Mouse (Mus musculus): Measurements from ENCODE around the gene Wfs1. TPM values are rescaled to one million over a fixed set of nuclear protein-coding genes. Genes with fewer than 3 reads are reported as not detected.

Wfs1 gene
- polyA plus RNA-seq, 1 experiment: 4.3 TPM

DNA sequence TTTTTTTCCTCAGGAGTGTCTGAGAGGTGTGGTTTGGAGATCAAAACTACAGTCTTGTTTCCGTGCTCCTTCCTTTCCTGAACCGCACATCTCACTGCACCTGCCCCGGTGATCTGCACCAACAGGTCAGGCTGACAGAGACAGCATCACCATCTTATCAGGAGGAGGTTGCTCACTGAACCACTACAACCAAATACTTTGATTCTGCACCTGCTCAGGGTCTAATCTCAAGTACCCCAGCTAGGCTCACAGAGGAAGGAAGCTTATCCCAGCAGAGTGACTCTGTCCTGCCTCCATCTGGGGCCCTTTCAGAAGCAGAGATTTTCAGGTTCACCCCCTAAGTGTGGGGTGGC is 596 bp upstream of the Wfs1 start:
- no peak overlapping the region for H3K27ac ChIP-seq (ENCODE audit: insufficient read depth, low read depth, low read length)
- TF ChIP-seq POLR2A (IDR thresholded peaks at IDR 0.05; ENCODE audit: borderline replicate concordance, low read depth, low read length) (no peak), CTCF (IDR thresholded peaks at IDR 0.05; ENCODE audit: low read depth, low read length) (no peak)

DNA sequence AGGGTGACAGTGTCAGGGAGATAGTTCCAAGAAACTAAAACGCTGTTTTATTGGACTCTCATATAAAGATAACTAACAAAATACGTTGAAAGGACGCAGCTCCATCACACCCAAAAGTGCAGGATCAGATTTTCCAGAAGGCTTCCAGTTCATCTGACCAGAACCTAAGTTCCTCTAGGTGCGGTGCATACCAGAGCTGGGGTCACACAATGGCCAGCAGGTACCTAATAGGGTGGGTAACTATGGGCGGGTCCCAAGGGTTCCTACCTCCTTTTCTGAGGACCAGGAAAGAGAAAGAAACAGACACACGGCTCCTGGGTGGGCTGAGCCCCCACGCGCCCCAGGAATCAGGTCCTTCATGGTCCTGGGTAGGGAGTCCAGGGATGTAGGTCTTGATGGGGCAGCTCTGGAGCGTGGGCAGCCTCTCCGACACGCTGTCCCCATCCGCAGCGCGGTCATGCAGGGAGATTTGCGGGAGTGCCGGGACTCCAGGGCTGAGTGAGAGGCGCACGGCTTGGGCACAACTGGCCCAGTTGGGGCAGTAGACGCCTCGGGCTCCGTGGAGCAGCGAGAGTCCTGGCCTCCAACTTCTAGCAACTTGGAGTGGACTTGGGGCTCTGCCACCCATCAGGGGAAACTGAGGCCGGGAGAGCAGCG is 753 bp downstream of the Wfs1 start:
- 0 out of 2 replicates have a peak, but pooled peaks cover 4% of the 10 kb centered on the region for H3K4me1 ChIP-seq (ENCODE audit: control insufficient read depth, insufficient read depth, low read length)
- TF ChIP-seq CTCF (IDR thresholded peaks at IDR 0.05; ENCODE audit: low read depth, low read length) (no peak), POLR2A (IDR thresholded peaks at IDR 0.05; ENCODE audit: borderline replicate concordance, low read depth, low read length) (no peak)
- no peak overlapping the region for H3K27ac ChIP-seq (ENCODE audit: insufficient read depth, low read depth, low read length)
- peak overlapping the region; percentile 70 for H3K4me3 ChIP-seq (ENCODE audit: insufficient read depth, low read length)

More for the DNA sequence above, 596 bp upstream of the Wfs1 start:
- 0 out of 2 replicates have a peak, but pooled peaks cover 4% of the 10 kb centered on the region for H3K4me1 ChIP-seq (ENCODE audit: control insufficient read depth, insufficient read depth, low read length)
- peak overlapping the region; percentile 68; the same call in 1 of the 2 replicates for H3K4me3 ChIP-seq (ENCODE audit: insufficient read depth, low read length)

DNA sequence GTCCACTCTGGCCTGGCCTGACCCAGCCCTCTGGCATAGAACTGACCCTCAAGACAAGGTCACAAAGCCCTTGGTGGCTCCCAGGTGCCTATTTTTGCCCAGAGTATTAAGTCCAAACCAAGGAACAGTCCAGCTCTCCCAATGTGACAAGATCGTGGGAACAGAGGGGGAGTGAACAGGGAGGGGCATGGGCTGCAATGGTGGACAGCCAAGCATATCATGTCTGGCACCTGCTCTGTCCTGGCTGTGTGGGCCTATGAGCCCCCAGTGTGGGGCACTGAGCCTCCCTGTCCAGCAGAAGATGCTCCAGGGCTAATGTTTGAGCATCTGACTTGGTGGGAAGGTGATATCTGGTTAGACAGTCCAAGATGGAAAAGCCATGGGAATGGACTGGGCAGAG is 2.4 kb downstream of the Wfs1 start:
- Histone ChIP-seq H3K4me1 (ENCODE audit: control insufficient read depth, insufficient read depth, low read length) (0 out of 2 replicates have a peak, but pooled peaks cover 4% of the 10 kb centered on the region), H3K27ac (ENCODE audit: insufficient read depth, low read depth, low read length) (no peak overlapping the region), H3K4me3 (ENCODE audit: insufficient read depth, low read length) (no peak overlapping the region)
- TF ChIP-seq POLR2A (IDR thresholded peaks at IDR 0.05; ENCODE audit: borderline replicate concordance, low read depth, low read length) (no peak), CTCF (IDR thresholded peaks at IDR 0.05; ENCODE audit: low read depth, low read length) (no peak)

DNA sequence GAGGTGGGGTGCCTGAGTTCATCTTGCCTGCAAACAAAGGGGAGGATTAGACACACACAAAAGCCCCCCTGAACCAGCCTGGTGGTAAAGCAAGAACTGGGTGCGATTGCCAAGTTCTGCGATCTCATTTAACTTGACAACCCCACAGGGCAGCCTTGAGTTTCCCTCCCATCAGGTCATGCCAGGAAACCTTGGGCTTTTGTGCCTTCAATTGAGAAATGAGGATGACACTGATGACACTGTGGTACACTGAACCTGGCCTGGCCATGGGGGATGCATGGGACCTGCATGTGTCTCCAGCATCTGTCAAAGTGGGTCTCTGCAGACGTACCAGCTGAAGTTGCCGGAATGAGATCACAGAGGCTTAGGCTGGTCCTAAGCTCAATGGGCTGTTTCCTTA is 6.7 kb downstream of the Wfs1 start:
- no peak overlapping the region for H3K27ac ChIP-seq (ENCODE audit: insufficient read depth, low read depth, low read length)
- 0 out of 2 replicates have a peak, but pooled peaks cover 2% of the 10 kb centered on the region for H3K4me1 ChIP-seq (ENCODE audit: control insufficient read depth, insufficient read depth, low read length)
- H3K4me3 ChIP-seq (ENCODE audit: insufficient read depth, low read length): no peak overlapping the region
- TF ChIP-seq POLR2A (IDR thresholded peaks at IDR 0.05; ENCODE audit: borderline replicate concordance, low read depth, low read length) (no peak), CTCF (IDR thresholded peaks at IDR 0.05; ENCODE audit: low read depth, low read length) (no peak)

DNA sequence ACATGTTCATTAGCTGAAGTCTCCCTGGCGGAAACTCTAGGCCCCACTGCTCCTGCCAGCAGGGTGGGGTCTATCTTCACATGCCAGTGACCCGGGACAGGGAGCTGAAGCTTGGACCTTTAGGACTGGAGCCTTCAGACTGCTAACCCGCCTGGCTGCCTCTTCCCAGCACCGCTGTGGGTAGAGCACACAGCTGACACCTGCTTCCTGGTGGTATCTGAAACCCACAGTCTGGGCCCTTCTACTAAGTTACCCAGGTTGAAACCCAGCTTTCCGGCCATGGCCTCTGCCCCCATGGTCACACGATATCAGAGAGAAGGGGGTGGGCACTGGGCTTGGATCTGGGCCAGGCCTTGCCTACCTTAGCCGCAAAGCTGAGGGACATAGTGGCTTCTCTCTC is 9.4 kb downstream of the Wfs1 start:
- TF ChIP-seq POLR2A (IDR thresholded peaks at IDR 0.05; ENCODE audit: borderline replicate concordance, low read depth, low read length): no peak
- no peak for TF ChIP-seq CTCF (IDR thresholded peaks at IDR 0.05; ENCODE audit: low read depth, low read length)
- Histone ChIP-seq H3K4me3 (ENCODE audit: insufficient read depth, low read length) (no peak overlapping the region), H3K27ac (ENCODE audit: insufficient read depth, low read depth, low read length) (no peak overlapping the region), H3K4me1 (ENCODE audit: control insufficient read depth, insufficient read depth, low read length) (no peaks in the 10 kb centered on the region)

DNA sequence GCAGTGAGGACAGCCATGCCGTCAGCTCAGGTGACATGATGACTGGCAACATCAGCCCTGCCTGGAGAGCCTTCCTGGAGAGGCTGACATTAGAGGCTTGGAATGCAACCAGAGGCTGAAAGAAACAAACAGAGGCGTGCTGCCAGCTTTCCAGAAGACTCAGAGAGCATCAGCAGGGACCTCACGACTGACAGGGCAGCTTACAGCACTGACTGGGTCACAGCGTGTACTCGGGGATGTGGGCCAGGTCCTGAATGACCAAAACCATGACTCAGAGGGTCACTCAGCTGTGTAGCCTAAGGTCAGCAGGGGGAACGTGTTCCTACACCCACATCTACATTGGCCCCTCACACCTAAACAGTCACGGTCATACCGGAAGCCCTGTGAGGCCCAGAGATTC is 10.0 kb downstream of the Wfs1 start:
- H3K27ac ChIP-seq (ENCODE audit: insufficient read depth, low read depth, low read length): no peak overlapping the region
- no peaks in the 10 kb centered on the region for H3K4me1 ChIP-seq (ENCODE audit: control insufficient read depth, insufficient read depth, low read length)
- H3K4me3 ChIP-seq (ENCODE audit: insufficient read depth, low read length): no peak overlapping the region
- no peak for TF ChIP-seq CTCF (IDR thresholded peaks at IDR 0.05; ENCODE audit: low read depth, low read length)
- no peak for TF ChIP-seq POLR2A (IDR thresholded peaks at IDR 0.05; ENCODE audit: borderline replicate concordance, low read depth, low read length)

DNA sequence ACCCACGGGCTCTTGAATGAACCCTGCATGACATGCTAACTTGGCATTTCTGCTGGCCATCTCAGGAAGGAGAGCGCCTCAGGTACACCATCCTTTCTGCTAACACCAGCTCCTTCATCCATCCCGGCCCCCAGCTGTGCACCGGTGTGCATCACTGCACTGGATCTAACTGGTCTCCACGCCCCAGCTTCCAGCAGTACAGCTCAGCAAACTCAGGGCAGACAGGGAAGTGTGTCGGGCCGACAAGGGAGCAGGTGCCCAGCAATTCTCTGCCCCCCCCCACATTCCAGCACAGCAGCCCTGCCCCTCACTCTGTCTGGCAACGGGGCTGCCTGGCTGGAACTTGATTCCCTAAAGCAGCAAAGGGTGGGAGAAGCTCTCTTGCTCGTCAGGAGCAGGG is 11.2 kb downstream of the Wfs1 start:
- Histone ChIP-seq H3K4me1 (ENCODE audit: control insufficient read depth, insufficient read depth, low read length) (no peaks in the 10 kb centered on the region), H3K4me3 (ENCODE audit: insufficient read depth, low read length) (no peak overlapping the region), H3K27ac (ENCODE audit: insufficient read depth, low read depth, low read length) (no peak overlapping the region)
- TF ChIP-seq CTCF (IDR thresholded peaks at IDR 0.05; ENCODE audit: low read depth, low read length) (no peak), POLR2A (IDR thresholded peaks at IDR 0.05; ENCODE audit: borderline replicate concordance, low read depth, low read length) (no peak)

DNA sequence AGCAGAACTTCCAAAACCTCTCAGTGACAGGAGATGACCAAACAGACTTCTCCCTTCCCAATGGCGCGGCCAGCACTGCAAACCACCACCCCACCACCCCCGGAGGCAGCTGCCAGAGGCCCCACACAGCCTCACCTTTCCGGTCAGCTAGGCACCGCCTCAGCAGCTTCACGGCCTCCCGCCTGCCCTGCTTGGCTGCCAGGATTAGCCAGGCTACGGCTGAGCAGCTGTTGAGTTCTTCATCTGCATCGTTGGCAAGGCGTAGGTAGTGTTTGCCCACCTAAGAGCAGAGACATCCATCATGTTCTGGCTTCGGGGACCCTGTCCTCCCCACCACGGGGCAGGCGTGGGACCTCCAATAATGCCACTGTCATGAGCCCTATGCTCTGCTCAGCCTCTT is 13.7 kb downstream of the Wfs1 start:
- H3K4me3 ChIP-seq (ENCODE audit: insufficient read depth, low read length): no peak overlapping the region
- no peak overlapping the region for H3K27ac ChIP-seq (ENCODE audit: insufficient read depth, low read depth, low read length)
- no peak for TF ChIP-seq CTCF (IDR thresholded peaks at IDR 0.05; ENCODE audit: low read depth, low read length)
- TF ChIP-seq POLR2A (IDR thresholded peaks at IDR 0.05; ENCODE audit: borderline replicate concordance, low read depth, low read length): no peak
- no peaks in the 10 kb centered on the region for H3K4me1 ChIP-seq (ENCODE audit: control insufficient read depth, insufficient read depth, low read length)

DNA sequence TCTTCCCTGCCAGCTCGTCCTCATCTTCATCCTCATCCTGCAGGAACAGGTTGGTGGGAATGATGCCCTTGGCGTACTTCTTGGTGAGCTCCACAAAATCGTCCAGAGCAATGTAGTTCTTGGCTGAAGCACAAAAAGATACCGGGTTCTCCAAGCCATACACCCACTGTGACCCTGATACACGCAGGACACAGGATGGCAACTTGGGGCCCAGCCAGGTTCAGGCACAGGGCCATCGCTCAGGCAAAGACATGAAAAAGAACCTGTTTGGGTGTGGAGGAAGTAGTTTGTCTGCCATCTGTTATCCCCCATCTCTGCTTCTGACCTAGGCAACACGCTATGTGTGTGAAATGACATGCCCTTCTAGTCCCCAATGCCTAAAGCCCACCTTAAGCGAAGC is 17.4 kb downstream of the Wfs1 start:
- Histone ChIP-seq H3K4me1 (ENCODE audit: control insufficient read depth, insufficient read depth, low read length) (no peaks in the 10 kb centered on the region), H3K27ac (ENCODE audit: insufficient read depth, low read depth, low read length) (no peak overlapping the region), H3K4me3 (ENCODE audit: insufficient read depth, low read length) (no peak overlapping the region)
- TF ChIP-seq CTCF (IDR thresholded peaks at IDR 0.05; ENCODE audit: low read depth, low read length) (no peak), POLR2A (IDR thresholded peaks at IDR 0.05; ENCODE audit: borderline replicate concordance, low read depth, low read length) (no peak)

DNA sequence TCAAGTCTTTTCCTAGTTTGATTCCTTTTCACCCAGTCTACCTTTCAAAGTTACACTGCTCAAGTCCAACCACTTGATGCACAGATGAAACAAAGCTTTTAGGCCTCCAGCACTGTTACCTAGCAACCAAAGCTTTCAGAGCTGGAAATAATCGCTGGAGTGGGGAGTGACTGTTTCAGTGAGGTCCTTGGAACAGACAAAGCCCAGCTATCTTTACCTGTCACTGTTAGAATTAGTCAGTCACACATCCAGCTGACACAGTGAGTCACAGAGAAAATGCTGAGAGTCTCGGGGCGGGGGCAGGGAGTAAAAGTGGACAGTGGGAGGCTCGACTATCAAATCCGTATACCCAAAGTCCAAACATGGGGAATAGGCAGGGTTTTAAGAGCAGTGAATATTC is 28.5 kb downstream of the Wfs1 start:
- H3K4me3 ChIP-seq (ENCODE audit: insufficient read depth, low read length): no peak overlapping the region
- no peak for TF ChIP-seq CTCF (IDR thresholded peaks at IDR 0.05; ENCODE audit: low read depth, low read length)
- TF ChIP-seq POLR2A (IDR thresholded peaks at IDR 0.05; ENCODE audit: borderline replicate concordance, low read depth, low read length): no peak
- no peaks in the 10 kb centered on the region for H3K4me1 ChIP-seq (ENCODE audit: control insufficient read depth, insufficient read depth, low read length)
- H3K27ac ChIP-seq (ENCODE audit: insufficient read depth, low read depth, low read length): no peak overlapping the region

All from bone marrow macrophage, adult 2 months (primary cell).